Mouse (Mus musculus) E14TG2a.4 (cell line): ENCODE measurements at regions not wholly inside any gene's neighbourhood (a gene's known extent, or its start where the extent isn't known, plus 50 kb on each side); places are given as distances from the start of the nearest gene placed in this dataset.
A peak's percentile ranks its signal among the peaks of the same experiment; 100 is the strongest.

Source experiments
- H3K27me3 ChIP-seq: 2 replicates; pipeline ENCODE4 v1.6.1; 2014; ENCODE audit warnings: low read length, control low read depth; ENCODE audit not compliant: insufficient read depth
- H3K36me3 ChIP-seq: 2 replicates; pipeline ENCODE4 v1.6.1; 2014; ENCODE audit warnings: low read length, control low read depth; ENCODE audit not compliant: insufficient read depth
- H3K4me1 ChIP-seq: replicated peaks from 2 replicates; pipeline ENCODE4 v1.6.1; 2014; ENCODE audit warnings: low read depth, low read length, control low read depth
- H3K4me3 ChIP-seq: replicated peaks from 2 replicates; pipeline ENCODE4 v1.5.1; 2014; ENCODE audit warnings: mild to moderate bottlenecking, low read length
- H3K9me3 ChIP-seq: 2 replicates; pipeline ENCODE4 v1.6.1; 2014; ENCODE audit warnings: low read length, control low read depth
- CTCF ChIP-seq: conservative IDR thresholded peaks from 2 replicates; pipeline ENCODE4 v1.5.1; 2014; ENCODE audit warnings: low read length
- NANOG ChIP-seq: IDR thresholded peaks from 2 replicates; pipeline ENCODE4 v1.6.1; 2014; ENCODE audit warnings: borderline replicate concordance, low read length, mixed read lengths
- POU5F1 ChIP-seq: IDR thresholded peaks from 2 replicates; pipeline ENCODE4 v1.6.1; 2014; ENCODE audit warnings: low read length, borderline replicate concordance

DNA sequence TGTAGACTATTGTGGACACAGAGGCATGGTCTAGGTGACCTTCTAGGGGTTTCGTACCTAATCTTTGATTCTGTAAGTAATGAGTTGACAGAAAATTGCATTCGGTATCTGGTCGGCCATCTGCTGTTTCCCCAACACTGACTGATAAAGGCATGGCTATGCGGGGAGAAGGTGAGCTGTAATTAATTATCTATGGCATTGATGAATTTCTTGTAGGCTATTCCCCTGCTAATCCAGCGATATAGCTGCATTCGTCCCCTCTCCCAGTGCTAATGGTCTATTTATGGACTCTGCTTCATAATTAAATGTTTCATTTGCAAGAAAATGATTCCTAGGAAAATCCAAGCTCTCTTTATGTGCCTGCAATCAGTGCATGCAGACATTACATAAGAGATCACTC lies 136.5 kb downstream of the C1d start:
- Histone ChIP-seq H3K4me1 (no peaks in the 10 kb centered on the region), H3K9me3 (no peaks in the 10 kb centered on the region), H3K4me3 (no peak overlapping the region), H3K36me3 (no peaks in the 10 kb centered on the region), H3K27me3 (no peaks in the 10 kb centered on the region)
- no peak for TF ChIP-seq POU5F1
- no peak for TF ChIP-seq CTCF
- no peak for TF ChIP-seq NANOG

DNA sequence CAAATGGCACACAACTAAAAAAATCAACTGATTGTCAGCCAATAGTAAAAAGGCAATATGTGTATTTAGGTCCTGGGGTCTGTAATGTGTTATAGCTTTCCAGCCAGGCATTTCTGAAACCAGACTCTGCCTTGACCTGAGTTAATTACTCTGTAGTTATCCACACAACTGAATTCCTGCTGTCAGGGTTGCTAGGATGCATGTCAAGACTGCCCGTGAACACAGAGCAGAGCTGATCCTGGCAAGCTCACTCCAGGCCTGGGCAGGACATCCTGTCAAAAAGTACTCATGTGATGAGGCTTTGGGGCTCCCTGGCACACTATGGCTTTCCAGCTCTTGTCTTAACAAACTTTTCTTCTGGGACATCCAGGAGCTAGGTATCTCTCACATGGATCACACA lies 157.2 kb downstream of the C1d start:
- Histone ChIP-seq H3K27me3 (no peaks in the 10 kb centered on the region), H3K9me3 (no peaks in the 10 kb centered on the region), H3K36me3 (no peaks in the 10 kb centered on the region), H3K4me1 (no peaks in the 10 kb centered on the region), H3K4me3 (no peak overlapping the region)
- TF ChIP-seq CTCF (no peak), POU5F1 (no peak)

DNA sequence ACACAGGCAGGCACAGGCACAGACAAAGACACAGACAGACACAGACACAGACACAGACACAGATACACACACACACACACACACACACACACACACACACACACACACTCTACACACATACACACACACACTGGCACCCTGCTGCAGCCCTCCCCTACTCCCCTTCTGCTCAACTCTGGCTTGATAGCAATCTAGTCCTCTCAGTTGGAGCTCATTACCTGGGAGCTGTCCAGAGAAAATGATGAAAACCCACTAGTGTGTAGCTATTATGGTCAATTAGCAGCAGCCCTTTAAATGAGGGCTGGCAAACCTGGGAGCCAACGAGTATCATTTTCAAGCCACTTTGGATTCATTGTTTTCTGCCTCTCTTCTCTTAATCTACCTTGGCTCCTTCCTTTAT lies 157.8 kb downstream of the C1d start:
- TF ChIP-seq POU5F1 (no peak), CTCF (no peak), NANOG (no peak)
- no peaks in the 10 kb centered on the region for H3K9me3 ChIP-seq
- H3K4me1 ChIP-seq, result no peaks in the 10 kb centered on the region

DNA sequence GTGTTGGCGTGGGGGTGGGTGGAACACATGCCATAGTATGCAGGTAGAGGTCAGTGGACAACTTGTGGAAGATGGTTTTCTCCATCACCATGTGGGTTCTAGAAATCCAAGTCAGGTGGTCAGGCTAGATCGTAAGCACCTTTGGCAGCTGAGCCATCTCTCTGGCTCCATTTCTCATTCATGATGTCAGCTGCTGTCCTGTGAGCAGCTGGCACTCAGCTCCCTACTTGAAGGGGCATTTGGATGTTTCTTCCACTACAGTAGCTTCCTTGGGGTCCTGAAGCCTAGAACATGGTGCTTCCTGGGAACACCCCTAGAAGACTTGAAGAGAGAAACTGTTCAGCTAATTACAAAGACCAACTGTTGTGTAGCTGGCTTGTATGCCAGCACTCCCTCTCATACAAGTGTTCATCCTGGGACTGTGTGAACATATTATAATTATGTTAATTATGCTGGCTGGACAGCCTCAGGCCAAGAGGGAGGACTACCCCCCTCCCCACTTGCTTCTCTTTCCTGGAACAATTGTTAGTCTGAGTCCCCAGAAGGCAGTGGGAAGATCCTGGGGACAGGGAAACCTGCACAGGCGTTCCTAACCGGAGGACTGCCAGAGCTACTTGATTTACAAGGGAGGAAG lies 160.4 kb downstream of the C1d start:
- no peaks in the 10 kb centered on the region for H3K27me3 ChIP-seq
- H3K36me3 ChIP-seq, result no peaks in the 10 kb centered on the region
- no peaks in the 10 kb centered on the region for H3K4me1 ChIP-seq
- TF ChIP-seq NANOG (no peak), POU5F1 (no peak), CTCF (no peak)
- H3K4me3 ChIP-seq, result no peak overlapping the region
- peaks cover 6% of the 10 kb centered on the region; the same call in 1 of the 2 replicates for H3K9me3 ChIP-seq

More for the DNA sequence above, 157.8 kb downstream of the C1d start:
- Histone ChIP-seq H3K36me3 (no peaks in the 10 kb centered on the region), H3K27me3 (no peaks in the 10 kb centered on the region), H3K4me3 (no peak overlapping the region)

DNA sequence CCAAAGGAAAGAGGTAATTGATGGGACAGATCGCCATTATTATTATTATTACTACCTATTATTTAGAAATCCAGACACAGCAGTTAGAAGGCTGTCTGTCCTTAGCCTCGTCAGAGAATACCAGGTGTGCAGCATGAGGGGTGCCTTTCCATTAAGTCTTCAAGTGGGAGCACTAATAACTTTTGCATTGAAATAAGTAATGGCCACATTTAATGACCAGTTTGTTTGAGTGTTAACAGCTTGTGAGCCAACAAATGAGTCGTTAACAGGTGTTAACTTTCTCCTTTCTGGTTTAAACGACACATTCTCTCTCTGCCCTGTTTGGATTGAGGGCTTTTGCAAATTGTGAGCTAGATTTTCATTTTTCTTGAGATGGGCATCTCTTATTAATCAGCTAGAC lies 184.8 kb downstream of the C1d start:
- H3K4me1 ChIP-seq, result no peaks in the 10 kb centered on the region
- no peaks in the 10 kb centered on the region for H3K9me3 ChIP-seq
- H3K36me3 ChIP-seq, result no peaks in the 10 kb centered on the region
- H3K27me3 ChIP-seq, result no peaks in the 10 kb centered on the region
- no peak overlapping the region for H3K4me3 ChIP-seq
- TF ChIP-seq NANOG, result no peak
- TF ChIP-seq CTCF, result no peak
- no peak for TF ChIP-seq POU5F1

DNA sequence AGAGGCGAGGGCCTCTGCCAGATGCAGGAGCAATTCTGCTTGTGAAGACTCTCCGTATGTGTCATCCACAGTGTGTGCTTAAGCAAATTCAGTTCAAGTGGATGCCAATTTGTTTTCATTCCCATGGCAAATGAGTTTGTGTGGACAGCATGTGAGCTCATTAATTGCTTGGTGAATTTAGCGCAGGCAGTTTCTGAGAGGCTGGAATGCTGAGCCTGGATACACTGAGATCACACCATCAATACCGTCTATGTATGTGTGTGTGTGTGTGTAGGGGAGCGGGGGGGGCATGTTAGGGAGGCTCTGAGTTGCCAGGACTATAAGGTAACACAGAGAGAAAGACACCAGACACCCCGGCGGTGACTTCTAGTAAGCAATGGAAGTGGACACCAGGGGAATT lies 191.9 kb downstream of the C1d start:
- no peaks in the 10 kb centered on the region for H3K36me3 ChIP-seq
- TF ChIP-seq POU5F1 (no peak), NANOG (no peak), CTCF (no peak)
- H3K4me1 ChIP-seq, result peaks cover 4% of the 10 kb centered on the region; the same call in 1 of the 2 replicates
- peak overlapping the region; percentile 51 for H3K4me3 ChIP-seq
- H3K9me3 ChIP-seq, result no peaks in the 10 kb centered on the region
- H3K27me3 ChIP-seq, result peaks cover 5% of the 10 kb centered on the region; the same call in 1 of the 2 replicates

DNA sequence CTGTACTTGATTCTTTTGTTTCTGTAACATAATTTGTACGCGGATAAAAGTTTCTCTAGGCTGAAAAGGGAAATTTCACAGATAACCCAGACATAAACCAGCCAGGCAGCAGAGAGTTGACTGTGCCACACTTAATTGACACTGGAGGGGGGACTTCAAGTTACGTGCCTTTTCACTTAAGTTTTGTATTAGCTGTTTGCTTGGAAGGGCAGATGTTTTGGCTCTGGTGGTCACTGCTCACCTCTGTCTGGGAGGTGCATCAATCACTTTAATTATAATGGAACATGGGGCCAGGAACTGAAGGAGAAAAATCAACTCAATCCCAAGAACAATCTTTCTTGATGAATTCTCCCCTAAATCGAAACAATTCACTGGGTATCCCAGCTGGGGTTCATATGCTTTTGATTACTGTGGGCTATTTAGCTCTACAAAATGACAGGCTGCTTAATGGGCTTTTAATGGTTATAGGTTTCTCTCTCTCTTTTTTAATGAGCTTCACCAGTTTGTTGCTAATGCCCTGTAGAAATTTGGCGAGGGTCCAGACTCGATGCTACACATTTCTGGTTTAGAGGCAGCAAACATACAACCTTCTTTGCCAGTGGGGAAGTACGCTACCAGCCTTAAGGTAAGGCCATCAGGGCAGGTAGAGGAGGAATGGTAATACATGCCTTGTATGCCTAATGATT lies 193.1 kb downstream of the C1d start:
- Histone ChIP-seq H3K4me3 (no peak overlapping the region), H3K9me3 (no peaks in the 10 kb centered on the region), H3K27me3 (peaks cover 5% of the 10 kb centered on the region; the same call in 1 of the 2 replicates), H3K36me3 (no peaks in the 10 kb centered on the region), H3K4me1 (peaks cover 4% of the 10 kb centered on the region; the same call in 1 of the 2 replicates)
- TF ChIP-seq CTCF, result no peak
- no peak for TF ChIP-seq POU5F1
- TF ChIP-seq NANOG, result no peak

DNA sequence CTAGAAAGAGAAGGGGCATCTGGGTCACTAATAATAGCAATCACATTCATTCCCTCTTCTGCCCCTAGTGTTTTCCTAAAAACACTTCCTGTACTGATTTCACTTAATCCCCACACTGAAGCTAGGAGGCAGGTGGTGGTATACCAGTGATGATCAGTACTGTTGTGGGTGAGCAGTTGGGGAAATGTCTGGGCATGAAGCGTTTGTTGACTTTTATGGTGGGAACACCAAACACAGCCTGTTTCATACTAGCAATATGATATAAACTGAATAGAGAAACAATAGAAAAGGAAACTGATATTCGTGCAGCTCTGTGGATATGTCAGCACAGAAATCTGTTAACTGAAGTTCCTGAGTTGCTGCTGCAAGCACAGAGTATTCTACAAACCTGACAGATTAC lies 194.1 kb downstream of the C1d start:
- Histone ChIP-seq H3K4me1 (peaks cover 4% of the 10 kb centered on the region; the same call in 1 of the 2 replicates), H3K27me3 (peaks cover 5% of the 10 kb centered on the region; the same call in 1 of the 2 replicates), H3K9me3 (no peaks in the 10 kb centered on the region), H3K4me3 (no peak overlapping the region), H3K36me3 (no peaks in the 10 kb centered on the region)
- TF ChIP-seq POU5F1, result no peak
- TF ChIP-seq CTCF, result no peak
- TF ChIP-seq NANOG, result no peak
